Mouse (Mus musculus): ENCODE measurements around the gene Rbfox1. TPM values are rescaled to one million over a fixed set of nuclear protein-coding genes. Genes with fewer than 3 reads are reported as not detected.

The Rbfox1 gene
- polyA plus RNA-seq, 1 experiment from 2014 or later = 2.3 TPM

GRCm38 (mm10) chr16:7407862-7408640 is 1522.9 kb downstream of the Rbfox1 start:
- no peak for ATAC-seq

GRCm38 (mm10) chr16:7419655-7420281 is 1534.6 kb downstream of the Rbfox1 start:
- Histone ChIP-seq H3K9ac (ENCODE audit: low read depth, low read length) (no peak overlapping the region), H3K9me3 (ENCODE audit: control insufficient read depth) (no peaks in the 10 kb centered on the region), H3K4me3 (ENCODE audit: low read depth, low read length) (no peak overlapping the region), H3K4me2 (replicated peaks; ENCODE audit: low read depth) (peak overlapping the region; percentile 41), H3K27me3 (replicated peaks; ENCODE audit: control insufficient read depth, insufficient read depth, low read length) (no peaks in the 10 kb centered on the region), H3K36me3 (ENCODE audit: control insufficient read depth, insufficient read depth) (no peaks in the 10 kb centered on the region), H3K4me1 (replicated peaks; ENCODE audit: control insufficient read depth, insufficient read depth, low read length) (no peaks in the 10 kb centered on the region), H3K27ac (ENCODE audit: low read depth, low read length) (no peak overlapping the region)
- ATAC-seq = 0 out of 2 replicates have a peak, but pooled peaks have one; percentile 38
- 17% methylated on average over 12 of the region's 12 CpGs for whole genome bisulfite sequencing
- TF ChIP-seq CTCF (IDR thresholded peaks at IDR 0.05; ENCODE audit: low read depth) = no peak

More at GRCm38 (mm10) chr16:7407862-7408640, 1522.9 kb downstream of the Rbfox1 start:
- no peak for TF ChIP-seq CTCF (IDR thresholded peaks at IDR 0.05; ENCODE audit: low read depth)
- Histone ChIP-seq H3K4me1 (replicated peaks; ENCODE audit: control insufficient read depth, insufficient read depth, low read length) (no peaks in the 10 kb centered on the region), H3K9me3 (ENCODE audit: control insufficient read depth) (no peaks in the 10 kb centered on the region), H3K4me2 (replicated peaks; ENCODE audit: low read depth) (no peak overlapping the region), H3K36me3 (ENCODE audit: control insufficient read depth, insufficient read depth) (no peaks in the 10 kb centered on the region), H3K27me3 (replicated peaks; ENCODE audit: control insufficient read depth, insufficient read depth, low read length) (no peaks in the 10 kb centered on the region), H3K27ac (ENCODE audit: low read depth, low read length) (no peak overlapping the region), H3K4me3 (ENCODE audit: low read depth, low read length) (no peak overlapping the region), H3K9ac (ENCODE audit: low read depth, low read length) (no peak overlapping the region)
- 51% methylated on average over 12 of the region's 12 CpGs for WGBS

GRCm38 (mm10) chr16:7425386-7426089 is 1540.4 kb downstream of the Rbfox1 start:
- Histone ChIP-seq H3K27me3 (replicated peaks; ENCODE audit: control insufficient read depth, insufficient read depth, low read length) (no peaks in the 10 kb centered on the region), H3K9ac (ENCODE audit: low read depth, low read length) (no peak overlapping the region), H3K4me1 (replicated peaks; ENCODE audit: control insufficient read depth, insufficient read depth, low read length) (no peaks in the 10 kb centered on the region), H3K27ac (ENCODE audit: low read depth, low read length) (no peak overlapping the region), H3K36me3 (ENCODE audit: control insufficient read depth, insufficient read depth) (no peaks in the 10 kb centered on the region), H3K4me3 (ENCODE audit: low read depth, low read length) (no peak overlapping the region), H3K4me2 (replicated peaks; ENCODE audit: low read depth) (no peak overlapping the region), H3K9me3 (ENCODE audit: control insufficient read depth) (no peaks in the 10 kb centered on the region)
- TF ChIP-seq CTCF (IDR thresholded peaks at IDR 0.05; ENCODE audit: low read depth) = no peak
- WGBS = 70% methylated on average over 3 of the region's 3 CpGs
- no peak for ATAC-seq

- Histone ChIP-seq H3K27ac (ENCODE audit: low read depth, low read length) (no peak overlapping the region), H3K9me3 (ENCODE audit: control insufficient read depth) (no peaks in the 10 kb centered on the region), H3K27me3 (replicated peaks; ENCODE audit: control insufficient read depth, insufficient read depth, low read length) (no peaks in the 10 kb centered on the region), H3K36me3 (ENCODE audit: control insufficient read depth, insufficient read depth) (no peaks in the 10 kb centered on the region), H3K9ac (ENCODE audit: low read depth, low read length) (no peak overlapping the region), H3K4me1 (replicated peaks; ENCODE audit: control insufficient read depth, insufficient read depth, low read length) (no peaks in the 10 kb centered on the region), H3K4me3 (ENCODE audit: low read depth, low read length) (no peak overlapping the region), H3K4me2 (replicated peaks; ENCODE audit: low read depth) (no peak overlapping the region)
- WGBS = 92% methylated on average over 6 of the region's 6 CpGs
- TF ChIP-seq CTCF (IDR thresholded peaks at IDR 0.05; ENCODE audit: low read depth) = no peak
- ATAC-seq = no peak
Measured at GRCm38 (mm10) chr16:7433296-7433695, 1548.1 kb downstream of the Rbfox1 start.

- H3K9ac ChIP-seq (ENCODE audit: low read depth, low read length) = no peak overlapping the region
- H3K27ac ChIP-seq (ENCODE audit: low read depth, low read length) = no peak overlapping the region
- H3K27me3 ChIP-seq (replicated peaks; ENCODE audit: control insufficient read depth, insufficient read depth, low read length) = no peaks in the 10 kb centered on the region
- no peak overlapping the region for H3K4me3 ChIP-seq (ENCODE audit: low read depth, low read length)
- no peaks in the 10 kb centered on the region for H3K4me1 ChIP-seq (replicated peaks; ENCODE audit: control insufficient read depth, insufficient read depth, low read length)
- no peak for TF ChIP-seq CTCF (IDR thresholded peaks at IDR 0.05; ENCODE audit: low read depth)
- no peak for ATAC-seq
- H3K36me3 ChIP-seq (ENCODE audit: control insufficient read depth, insufficient read depth) = no peaks in the 10 kb centered on the region
- no peaks in the 10 kb centered on the region for H3K9me3 ChIP-seq (ENCODE audit: control insufficient read depth)
- H3K4me2 ChIP-seq (replicated peaks; ENCODE audit: low read depth) = no peak overlapping the region
- 82% methylated on average over 1 of the region's 1 CpGs for WGBS
Measured at GRCm38 (mm10) chr16:7446791-7447290, 1561.7 kb downstream of the Rbfox1 start.
